Mouse (Mus musculus) urinary bladder, postnatal 14 days (tissue): ENCODE measurements around the gene Srebf2.

Source experiments
- DNase-seq: peaks from one replicate; pipeline ENCODE4 v3.0.0; 2021; ENCODE audit warnings: low spot score

Srebf2 gene

DNA sequence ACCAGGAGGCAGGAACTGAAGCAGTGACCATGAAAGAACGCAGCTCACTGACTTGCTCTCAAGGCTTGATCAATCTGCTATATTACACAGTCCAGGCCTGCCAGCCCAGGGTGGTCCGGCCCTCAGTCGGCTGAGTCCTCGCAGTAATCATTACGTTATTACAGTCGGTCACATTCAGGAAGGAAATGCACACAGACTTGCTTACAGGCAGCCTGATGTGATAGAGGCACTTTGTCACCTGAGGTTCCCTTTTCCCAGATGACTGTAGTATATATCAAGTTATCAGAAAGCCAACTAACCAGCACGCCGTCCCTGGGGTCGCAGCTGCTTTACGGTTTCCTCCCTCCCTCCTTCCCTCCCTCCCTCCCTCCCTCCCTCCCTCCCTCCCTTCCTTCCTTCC is 9.9 kb downstream of the Srebf2 start:
- DNase-seq = no peak

DNA sequence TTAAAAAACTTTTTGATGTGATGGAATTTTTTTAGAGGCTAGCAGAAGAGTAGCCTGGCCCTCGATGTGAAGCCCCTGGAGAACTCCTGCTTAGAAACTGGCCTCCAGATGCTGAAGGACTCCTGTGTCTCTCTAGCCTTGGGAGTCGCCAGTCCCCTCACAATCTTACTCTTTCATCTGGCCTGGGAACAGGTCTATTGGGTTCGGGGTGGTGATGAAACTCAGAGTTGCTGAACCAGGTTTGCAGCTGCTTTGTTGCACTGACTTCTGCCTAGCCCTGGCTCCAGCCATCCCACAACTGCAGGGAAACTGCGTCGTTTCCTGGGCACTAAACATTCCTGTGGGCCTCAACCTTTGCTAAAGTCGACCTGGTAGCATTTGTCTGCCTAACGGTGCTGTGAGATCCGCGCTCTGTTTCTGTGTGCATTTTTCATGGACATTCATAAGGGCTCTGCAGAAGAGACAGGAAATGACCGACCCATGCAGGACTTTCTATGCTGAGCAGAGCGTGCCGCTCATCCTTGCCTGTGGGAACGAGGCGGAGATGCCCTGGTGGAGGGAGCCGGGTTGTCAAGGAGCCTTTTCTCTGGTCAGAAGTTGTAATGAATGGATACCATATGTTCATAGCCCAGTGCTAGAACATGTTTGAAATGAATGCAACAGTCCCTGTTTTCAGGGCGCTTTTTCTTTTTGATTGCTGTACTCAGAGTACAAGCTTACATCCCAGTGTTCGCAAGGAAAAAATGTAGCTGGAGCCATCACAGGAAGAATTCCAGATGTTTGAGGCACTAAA is 11.5 kb downstream of the Srebf2 start:
- DNase-seq = peak; percentile 42

DNA sequence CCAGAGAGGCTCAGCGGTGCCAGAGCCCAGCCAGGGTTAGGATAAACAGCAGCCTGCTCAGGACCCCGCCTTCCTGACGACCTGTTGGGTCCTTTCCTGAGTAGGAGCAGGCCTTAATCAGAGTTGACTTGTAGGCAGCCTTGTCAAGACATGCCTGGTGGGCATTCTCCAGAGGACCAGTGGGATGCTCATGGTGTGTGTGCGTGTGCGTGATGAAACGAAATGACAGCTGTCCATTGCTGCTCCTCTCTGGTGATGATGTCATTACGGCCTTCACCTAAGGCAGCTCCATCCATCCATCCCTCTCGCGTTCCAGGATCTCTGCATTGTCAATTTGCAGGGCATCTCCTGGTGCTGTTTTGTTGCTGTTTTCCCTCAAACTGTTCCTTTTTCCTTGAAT is 12.5 kb downstream of the Srebf2 start:
- no peak for DNase-seq

DNA sequence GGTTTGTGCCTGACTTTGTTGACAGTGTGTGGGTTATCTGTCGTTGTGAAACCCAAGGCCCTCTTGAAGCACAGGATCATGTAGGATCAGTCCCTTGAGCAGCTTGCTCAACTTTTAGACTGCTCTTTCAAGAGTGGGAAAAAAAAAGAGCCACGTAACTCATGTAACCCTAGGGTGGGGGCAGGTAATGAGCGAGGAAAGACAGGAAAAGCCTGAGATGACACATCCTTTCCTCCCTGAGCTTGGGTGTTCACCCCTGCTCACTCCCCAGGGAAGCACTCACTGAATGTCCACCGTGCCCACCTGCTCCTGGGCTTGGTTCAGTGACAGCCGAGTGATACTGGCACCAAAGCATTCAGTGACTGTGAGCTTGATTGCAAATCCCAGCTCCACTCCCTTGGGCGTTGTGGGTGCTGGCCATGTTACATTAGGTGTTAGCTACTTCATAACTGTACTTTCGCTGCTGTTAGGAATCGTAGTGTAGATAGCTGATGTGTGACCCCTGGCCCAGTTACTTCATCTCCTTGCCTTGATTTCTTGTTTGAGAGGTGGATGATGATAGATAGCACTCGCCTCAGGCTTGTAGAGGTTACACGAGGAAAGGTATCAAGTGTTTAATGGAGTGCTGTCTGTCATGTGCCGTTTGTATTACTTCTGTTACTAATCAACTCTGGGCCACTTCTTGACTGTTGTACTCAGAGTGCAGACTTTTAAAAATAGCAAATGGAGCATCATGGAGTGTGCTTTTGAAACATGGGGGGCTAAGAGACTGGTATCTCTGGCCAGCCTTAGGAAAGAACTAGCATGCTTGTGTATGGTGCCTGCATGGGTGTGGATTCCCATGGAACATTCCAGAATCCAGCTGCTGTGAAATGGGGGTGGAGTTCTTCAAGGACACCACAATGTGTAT is 14.0 kb downstream of the Srebf2 start:
- DNase-seq = no peak

DNA sequence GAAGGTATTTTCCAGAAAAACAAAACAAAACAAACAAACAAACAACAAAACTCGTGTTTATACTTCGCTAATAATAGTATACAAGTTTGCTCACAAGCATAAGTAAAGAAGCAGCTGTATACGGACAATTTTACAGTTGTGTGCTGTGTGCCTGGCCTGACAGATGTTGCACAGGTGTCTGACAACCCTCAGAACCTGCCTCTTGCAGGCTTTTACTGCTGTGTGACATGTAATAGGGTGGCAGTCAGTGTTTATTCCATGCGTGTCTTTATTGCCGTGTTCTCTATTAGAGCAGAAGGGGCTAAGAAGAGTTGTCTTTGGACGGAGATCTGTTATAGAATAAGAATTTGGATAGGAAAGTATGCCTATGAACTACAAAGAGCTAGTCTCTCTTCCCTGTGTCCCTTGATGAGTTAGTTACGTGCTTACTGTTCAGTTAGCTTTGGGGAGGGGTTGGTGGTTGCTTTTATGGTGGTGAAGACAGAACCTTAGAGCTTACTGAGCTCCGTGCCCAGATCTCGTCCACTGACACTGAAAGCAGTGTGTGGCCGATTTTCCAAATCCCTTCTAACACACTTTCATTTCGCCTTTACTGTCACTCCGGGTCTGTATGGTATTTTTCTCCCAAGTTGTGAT is 15.1 kb downstream of the Srebf2 start:
- no peak for DNase-seq

DNA sequence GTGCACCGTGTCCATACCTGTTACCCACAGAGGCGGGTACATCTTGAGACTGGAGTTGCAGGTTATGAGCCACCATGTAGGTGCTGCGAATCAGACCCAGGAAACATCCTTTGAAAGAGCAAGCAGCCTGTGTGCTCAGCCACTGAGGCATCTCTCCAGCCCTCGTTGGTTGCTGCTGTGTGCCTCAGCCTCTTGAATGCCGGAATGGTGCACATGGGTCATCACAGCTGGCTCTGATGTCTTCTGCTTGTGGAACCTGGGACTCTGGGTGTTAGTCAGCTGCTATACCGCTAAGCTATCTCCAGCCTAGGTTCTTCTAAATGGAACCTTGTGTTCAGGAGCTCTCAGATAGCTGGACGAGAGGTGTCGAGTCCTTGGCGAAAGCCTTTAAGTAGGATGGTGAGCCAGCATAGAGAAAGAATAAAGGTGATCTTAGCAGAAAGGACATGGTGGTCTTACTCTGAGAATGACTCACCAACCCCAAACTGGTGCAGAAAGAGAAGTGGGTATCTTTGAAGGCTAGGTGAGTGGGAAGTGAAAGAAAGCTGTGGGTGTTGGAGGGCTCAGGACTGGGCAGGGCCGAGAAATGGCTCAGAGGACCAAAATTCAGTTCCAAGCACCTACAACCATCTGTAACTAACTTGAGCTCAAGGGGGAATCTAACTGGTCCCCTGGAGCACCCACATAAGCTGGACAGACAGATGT is 16.5 kb downstream of the Srebf2 start:
- no peak for DNase-seq

DNA sequence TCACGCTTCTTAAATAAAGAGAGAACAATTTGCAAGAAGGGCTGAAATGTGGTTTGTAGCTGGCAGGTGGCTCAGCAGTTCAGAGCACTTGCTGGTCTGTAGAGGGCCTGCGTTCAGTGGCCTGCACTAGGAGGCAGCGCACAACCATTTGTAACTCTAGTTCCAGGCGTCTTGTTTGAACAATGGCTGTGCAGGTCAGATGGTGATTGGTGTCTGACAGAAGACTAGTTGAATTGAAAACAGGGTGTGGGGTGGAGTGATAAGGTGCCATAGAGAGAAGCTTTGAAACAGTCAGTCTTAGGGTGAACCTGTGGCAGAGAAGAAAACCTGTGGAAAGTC is 17.0 kb downstream of the Srebf2 start:
- no peak for DNase-seq

DNA sequence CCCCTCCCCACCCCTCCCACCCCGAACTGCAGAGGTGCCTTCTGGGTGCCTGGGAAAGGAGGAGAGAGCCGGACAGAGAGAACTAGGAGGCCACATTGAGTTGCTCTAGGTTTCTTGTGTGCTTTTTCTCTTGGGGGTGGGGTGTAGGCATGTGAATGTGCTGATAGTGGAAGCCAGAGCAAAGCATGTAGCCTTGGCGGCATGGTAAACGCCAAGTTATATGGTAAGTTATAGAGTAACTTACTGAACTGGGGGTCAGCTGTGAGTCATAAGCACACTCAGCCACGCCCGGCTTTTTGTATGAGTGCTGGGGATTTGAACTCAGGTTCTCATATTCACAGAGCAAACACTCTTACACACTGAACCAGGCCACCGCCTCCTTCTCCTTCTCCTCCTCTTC is 17.5 kb downstream of the Srebf2 start:
- no peak for DNase-seq

DNA sequence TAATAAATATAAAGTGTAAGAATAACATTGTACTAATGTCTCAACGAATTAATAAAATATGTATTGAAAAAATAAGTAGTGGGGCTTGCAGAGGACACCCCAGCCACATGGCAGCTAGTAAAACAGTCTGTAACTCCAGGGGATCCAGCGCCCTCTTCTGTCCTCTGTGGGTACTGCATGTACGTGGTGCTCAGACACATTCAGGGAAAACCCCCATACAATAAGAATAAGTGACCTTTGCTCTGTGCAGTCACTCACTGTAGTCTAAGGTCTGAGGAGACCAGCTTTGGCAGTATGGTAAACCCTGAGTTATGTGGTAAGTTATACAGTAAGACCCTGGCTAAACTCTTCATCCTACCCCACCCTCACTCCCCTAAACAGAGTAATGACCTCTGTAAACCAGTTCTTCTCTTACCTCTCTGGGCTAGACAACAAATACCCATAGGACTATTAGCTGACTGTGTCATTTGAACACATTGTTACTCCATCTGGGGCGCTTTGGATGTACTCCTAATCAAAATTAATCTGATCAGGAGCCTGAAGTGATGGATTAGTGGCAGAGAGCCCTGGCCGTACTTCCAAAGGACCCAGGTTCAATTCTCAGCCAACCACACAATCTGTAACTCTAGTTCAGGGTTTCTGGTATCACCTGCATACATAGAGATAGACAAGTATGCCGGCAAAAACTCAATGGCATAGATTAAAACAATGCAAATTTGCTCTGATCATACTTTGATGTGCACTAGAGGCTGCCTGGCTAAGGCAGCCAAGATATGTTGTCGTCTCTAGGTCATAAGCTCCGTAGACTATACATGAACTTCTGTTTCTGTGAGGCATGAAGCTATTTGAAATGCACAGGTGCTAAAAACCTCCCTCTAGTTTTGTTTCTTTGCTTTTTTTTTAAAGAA is 18.6 kb downstream of the Srebf2 start:
- DNase-seq = peak; percentile 86

DNA sequence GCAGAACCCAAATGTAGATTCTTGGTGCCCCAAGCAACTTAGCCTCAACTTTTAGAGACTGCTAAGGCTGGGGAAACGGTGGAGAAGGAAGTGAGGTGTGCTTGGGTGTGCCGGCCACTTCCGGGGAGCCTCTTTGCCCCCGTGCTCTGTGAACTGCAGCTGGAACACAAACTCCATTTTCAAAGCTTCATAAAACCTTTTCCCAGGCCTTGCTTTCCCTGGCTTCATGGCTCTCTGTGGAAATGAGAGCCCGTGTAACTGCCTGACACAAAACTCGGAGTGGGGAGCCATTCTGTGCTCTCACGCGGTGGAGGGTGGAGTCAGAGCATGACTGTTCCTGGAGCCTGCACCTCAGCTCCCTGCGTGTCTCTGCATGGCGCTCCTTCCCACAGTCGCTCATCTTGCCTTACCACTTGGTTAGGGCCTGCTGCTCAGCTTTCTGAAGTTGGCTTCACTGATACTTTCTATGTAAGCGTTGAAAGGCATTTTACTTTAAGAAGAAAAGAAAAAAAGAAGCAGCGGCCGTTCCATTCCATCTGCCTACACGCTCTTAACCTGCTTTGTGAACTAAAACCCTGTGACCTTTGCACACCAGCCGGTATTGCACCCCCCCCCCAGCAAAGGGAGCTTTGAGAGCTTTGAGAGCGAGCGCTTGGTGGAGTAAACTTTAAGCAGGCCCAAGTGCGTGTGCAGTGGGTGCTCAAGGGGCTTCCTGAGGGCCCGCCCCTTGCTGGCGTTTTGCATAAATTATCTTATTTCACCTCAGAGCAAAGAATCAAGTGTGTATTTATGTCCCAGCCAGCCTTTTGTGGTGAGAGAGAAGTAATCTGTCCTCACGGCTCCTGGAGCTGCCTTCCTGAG is 19.5 kb downstream of the Srebf2 start:
- DNase-seq = peak; percentile 35

DNA sequence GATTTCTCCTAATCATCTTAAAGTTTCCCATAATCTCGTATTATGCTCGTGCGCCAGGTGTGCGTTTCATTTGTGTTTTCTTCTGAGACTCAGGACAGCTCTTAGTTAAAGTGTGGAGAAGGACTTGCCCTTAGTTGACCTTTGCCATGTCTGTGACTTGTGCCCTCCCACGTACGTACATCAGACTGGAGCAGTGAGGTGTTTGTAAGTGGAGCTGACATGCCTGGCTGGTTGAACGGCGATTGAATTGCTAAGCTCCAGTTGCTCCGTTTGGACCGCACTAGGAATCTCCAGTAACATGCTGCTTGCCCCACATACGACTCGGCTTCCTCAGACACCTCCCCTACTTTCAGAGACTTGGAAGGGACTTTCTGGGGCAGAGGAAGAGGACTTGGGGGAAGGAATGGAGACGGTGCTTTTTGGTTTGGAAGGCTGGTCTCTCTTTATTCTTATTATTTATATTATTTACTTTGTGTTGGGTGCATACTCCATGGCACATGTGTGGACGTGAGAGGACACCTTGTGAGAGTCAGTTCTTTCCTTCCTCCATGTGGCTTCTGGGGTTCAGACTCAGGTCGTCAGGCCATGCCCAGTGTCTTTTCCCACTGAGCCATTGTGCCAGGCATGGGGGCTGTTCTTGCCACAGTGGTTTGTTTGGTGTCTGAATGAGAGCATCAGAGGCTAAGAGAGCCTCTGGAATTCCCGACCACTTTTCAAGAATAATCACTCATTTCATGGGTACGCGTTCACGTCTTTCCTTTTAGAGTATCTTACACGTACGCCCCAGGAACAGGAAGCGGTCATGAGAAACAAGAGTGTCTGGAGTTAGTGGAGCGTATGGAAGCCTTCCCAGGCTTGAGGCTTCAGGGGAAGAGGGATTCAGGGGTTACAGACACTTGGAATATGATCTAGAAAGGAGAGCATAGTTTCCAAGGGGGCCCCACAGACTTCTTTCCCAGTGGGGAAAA is 20.5 kb downstream of the Srebf2 start:
- no peak for DNase-seq

DNA sequence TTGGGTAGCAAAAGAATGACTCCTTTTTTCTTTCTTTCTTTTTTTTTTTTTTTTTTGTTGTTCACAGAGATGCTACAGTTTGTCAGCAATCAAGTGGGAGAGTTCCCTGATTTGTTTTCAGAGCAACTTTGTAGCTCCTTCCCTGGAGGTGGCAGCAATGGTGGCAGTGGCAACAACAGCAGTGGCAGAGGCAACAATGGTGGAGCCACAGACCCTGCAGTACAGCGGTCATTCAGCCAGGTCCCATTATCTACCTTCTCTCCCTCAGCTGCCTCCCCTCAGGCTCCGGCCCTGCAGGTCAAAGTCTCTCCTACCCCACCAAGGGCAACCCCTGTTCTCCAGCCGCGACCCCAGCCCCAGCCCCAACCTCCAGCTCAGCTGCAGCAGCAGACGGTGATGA is 22.7 kb downstream of the Srebf2 start:
- DNase-seq = no peak

DNA sequence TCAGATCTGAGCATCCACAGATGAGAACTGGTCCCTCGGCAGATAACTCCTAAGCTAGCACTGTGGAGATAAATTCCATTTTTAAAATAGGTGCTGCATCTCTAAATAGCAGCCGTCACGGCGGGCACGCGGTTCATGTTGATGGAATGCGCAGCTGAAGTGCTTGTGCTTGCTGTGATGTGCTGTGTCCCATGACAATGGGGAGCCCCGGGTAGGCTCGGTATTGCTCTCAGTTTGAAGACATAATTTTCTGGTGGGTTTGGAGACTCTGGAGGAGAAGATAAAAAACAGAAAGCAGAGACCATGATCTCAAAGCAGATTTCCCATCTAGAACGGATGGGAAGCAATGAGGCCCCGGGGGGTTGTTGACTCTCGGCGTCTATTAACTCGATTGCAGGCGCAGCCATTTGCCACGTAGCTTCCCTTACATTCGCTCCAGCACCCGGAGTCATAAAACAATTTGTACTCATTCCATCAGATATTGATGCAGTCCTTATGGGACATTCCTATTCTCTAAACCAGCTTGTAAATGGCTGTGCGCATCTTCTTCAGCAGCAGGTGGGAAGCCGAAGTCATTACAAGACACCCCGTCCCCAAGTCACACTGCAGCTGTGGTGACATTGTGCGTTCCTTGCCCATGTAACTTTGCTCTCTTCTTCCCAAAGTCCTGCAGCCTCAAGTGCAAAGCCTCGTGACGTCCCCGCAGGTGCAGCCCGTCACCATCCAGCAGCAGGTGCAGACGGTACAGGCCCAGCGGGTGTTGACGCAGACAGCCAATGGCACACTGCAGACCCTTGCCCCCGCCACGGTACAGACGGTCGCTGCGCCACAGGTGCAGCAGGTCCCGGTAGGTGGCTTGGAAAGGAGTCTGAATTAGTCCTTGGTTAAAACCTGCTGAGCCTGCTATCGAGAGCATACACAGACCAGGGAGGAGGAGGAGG is 23.7 kb downstream of the Srebf2 start:
- DNase-seq = no peak

DNA sequence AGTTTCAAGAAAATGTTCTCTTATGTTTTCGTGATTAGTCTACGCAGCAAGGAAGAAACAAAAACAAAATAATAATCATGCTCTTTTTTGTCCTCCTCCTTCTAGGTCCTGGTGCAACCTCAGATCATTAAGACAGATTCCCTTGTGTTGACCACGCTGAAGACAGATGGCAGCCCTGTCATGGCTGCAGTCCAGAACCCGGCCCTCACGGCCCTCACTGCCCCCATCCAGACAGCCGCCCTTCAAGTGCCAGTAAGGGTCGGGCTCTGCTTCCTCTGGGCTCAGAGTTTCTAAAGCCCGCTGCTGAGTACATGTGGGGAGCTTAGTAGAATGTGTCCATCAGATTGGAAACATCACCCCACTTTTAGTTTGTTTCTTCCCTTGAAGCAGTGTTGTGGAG is 25.7 kb downstream of the Srebf2 start:
- DNase-seq = no peak

DNA sequence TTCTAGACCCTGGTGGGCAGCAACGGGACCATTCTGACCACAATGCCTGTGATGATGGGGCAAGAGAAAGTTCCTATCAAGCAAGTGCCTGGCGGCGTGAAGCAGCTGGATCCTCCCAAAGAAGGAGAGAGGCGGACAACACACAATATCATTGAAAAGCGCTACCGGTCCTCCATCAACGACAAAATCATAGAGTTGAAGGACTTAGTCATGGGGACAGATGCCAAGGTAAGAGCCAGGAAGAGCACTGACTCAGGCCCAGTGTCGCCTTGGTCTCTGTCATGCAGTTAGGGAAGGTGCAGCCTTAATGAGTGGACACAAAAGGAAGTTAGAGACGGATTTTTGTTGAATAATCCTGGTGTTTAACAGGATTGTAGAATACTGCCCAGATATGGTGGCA is 28.1 kb downstream of the Srebf2 start:
- DNase-seq = no peak

DNA sequence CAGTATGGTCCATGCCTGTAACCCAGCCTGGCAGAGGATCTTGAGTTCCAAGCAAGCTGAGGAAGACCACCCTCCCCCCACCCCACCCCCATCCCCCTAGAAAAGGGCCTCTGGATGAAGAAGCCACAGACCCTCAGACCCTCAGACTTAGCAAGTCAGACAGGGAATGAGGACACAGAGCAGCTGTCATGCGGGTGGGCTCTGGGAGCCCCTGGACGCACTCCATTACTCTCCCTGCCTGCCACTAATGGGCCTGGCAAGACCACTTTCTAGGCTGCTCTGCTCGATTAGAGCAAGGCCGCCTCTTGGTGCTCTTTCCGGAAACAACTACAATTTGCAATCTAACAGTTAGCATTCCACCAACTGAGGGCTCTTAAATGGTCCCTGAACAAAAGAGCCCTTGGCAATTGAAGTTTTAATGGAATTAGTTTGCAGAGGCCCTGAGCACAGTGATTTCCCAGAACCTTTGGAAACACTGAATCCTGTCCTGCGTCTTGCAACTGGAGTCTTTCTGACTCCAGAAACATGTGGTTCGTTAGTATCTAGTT is 30.8 kb downstream of the Srebf2 start:
- no peak for DNase-seq

DNA sequence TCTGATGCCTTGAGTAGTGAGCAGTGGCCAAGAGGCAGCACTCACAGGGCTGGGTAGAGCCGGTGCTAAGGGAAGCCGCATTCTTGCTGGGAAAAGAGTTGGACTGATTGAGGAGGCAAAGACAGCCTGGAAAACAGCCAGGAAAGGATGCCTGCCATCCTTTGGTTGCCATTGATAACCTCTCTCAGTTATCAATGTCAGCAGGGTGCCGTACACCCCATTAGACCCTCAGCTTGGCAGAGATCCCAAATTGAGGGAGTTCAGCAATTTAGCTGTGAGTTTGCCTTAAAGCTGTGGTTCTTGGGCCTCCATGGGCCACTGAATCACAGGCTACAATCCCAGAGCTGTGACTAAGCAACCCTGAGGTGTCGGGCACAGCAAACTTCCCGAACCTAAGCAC is 34.1 kb downstream of the Srebf2 start:
- no peak for DNase-seq

DNA sequence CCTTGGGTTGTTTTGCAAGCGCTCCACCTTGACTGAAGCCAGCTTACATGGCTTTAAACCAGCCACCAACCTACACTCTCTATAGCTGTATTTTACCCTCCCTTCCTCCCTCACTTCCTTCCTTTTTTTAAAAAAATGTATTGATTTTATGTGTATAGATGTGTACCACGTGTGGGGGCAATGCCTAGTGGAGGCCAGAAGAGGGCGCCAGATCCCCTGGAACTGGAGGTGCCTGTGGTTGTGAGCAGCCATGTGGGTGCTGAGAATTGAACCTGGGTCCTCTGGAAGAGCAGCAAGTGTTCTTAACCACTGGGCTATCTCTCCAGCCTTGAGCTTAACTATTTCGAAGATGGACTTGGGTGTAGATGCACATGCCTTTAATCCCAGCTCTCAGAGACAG is 35.3 kb downstream of the Srebf2 start:
- DNase-seq = no peak
